Mouse (Mus musculus) midbrain, embryonic 12.5 days (tissue): Measurements from ENCODE around the gene Trmo. TPM values are rescaled to one million over a fixed set of nuclear protein-coding genes. Genes with fewer than 3 reads are reported as not detected.

Source experiments
- ATAC-seq: fragments of 200-750 bp; cut with Nextera tagmentation; 2 replicates; pipeline ENCODE4 v1.8.0; 2017; ENCODE audit warnings: low read depth, moderate TSS enrichment, moderate library complexity; ENCODE audit not compliant: low FRiP score
- H3K27ac ChIP-seq: fragments of 300-500 bp; sonication (generic); replicated peaks from 2 replicates; pipeline ENCODE4 v1.5.1; 2016; ENCODE audit warnings: mild to moderate bottlenecking
- H3K27me3 ChIP-seq: fragments of 300-500 bp; sonication (generic); 2 replicates; pipeline ENCODE4 v1.6.1; 2016; ENCODE audit warnings: mild to moderate bottlenecking
- H3K36me3 ChIP-seq: fragments of 300-500 bp; sonication (generic); 2 replicates; pipeline ENCODE4 v1.6.1; 2016
- H3K4me1 ChIP-seq: fragments of 300-500 bp; sonication (generic); 2 replicates; pipeline ENCODE4 v1.6.1; 2016
- H3K4me2 ChIP-seq: fragments of 300-500 bp; sonication (generic); replicated peaks from 2 replicates; pipeline ENCODE4 v1.6.1; 2016; ENCODE audit warnings: mild to moderate bottlenecking, moderate library complexity
- H3K4me3 ChIP-seq: fragments of 300-500 bp; sonication (generic); 2 replicates; pipeline ENCODE4 v1.5.1; 2016; ENCODE audit warnings: mild to moderate bottlenecking
- H3K9ac ChIP-seq: fragments of 300-500 bp; sonication (generic); replicated peaks from 2 replicates; pipeline ENCODE4 v1.6.1; 2016; ENCODE audit warnings: mild to moderate bottlenecking, moderate library complexity
- H3K9me3 ChIP-seq: fragments of 300-500 bp; sonication (generic); 2 replicates; pipeline ENCODE4 v1.6.1; 2016; ENCODE audit warnings: mild to moderate bottlenecking
- WGBS: fragments of 180-500 bp; shearing (Covaris S2); methylation state at CpG from one replicate; pipeline ENCODE4 v1.1.7; 2016; 5-methylcytosine and 5-hydroxymethylcytosine counted together
- polyA plus RNA-seq: library from polyadenylated mRNA; unstranded; fragments of >200 nt; fragmentation: Nextera tagmentation; extraction: Ambion mirVana; gene quantifications from 2 replicates; pipeline ENCODE4 v1.2.1, GENCODE M21; 2016

Trmo gene
- polyA plus RNA-seq, 1 experiment from 2014 or later = 10.0 TPM

- Histone ChIP-seq H3K9ac (no peak overlapping the region), H3K27ac (no peak overlapping the region), H3K4me2 (no peak overlapping the region), H3K9me3 (no peaks in the 10 kb centered on the region), H3K27me3 (no peaks in the 10 kb centered on the region), H3K4me3 (no peak overlapping the region), H3K36me3 (no peaks in the 10 kb centered on the region), H3K4me1 (no peaks in the 10 kb centered on the region)
- ATAC-seq = no peak
- 85% methylated on average over 6 of the region's 6 CpGs for WGBS
Measured at GRCm38 (mm10) chr4:46404042-46404795, 15.0 kb upstream of the Trmo start.

GRCm38 (mm10) chr4:46398839-46399238 is 9.6 kb upstream of the Trmo start:
- WGBS = 85% methylated on average over 4 of the region's 4 CpGs
- ATAC-seq = no peak
- no peaks in the 10 kb centered on the region for H3K9me3 ChIP-seq
- H3K4me1 ChIP-seq = no peaks in the 10 kb centered on the region
- no peak overlapping the region for H3K9ac ChIP-seq
- H3K36me3 ChIP-seq = no peaks in the 10 kb centered on the region
- no peaks in the 10 kb centered on the region for H3K27me3 ChIP-seq
- H3K4me2 ChIP-seq = no peak overlapping the region
- H3K27ac ChIP-seq = no peak overlapping the region
- H3K4me3 ChIP-seq = no peak overlapping the region

- no peak overlapping the region for H3K27ac ChIP-seq
- no peak overlapping the region for H3K4me2 ChIP-seq
- H3K4me1 ChIP-seq = no peaks in the 10 kb centered on the region
- H3K9ac ChIP-seq = no peak overlapping the region
- H3K36me3 ChIP-seq = no peaks in the 10 kb centered on the region
- H3K9me3 ChIP-seq = no peaks in the 10 kb centered on the region
- no peak overlapping the region for H3K4me3 ChIP-seq
- no peaks in the 10 kb centered on the region for H3K27me3 ChIP-seq
- no peak for ATAC-seq
- 48% methylated on average over 5 of the region's 5 CpGs for WGBS
Measured at GRCm38 (mm10) chr4:46395736-46396135, 6.5 kb upstream of the Trmo start.

- H3K4me2 ChIP-seq = no peak overlapping the region
- H3K4me3 ChIP-seq = no peak overlapping the region
- no peak for ATAC-seq
- WGBS = 79% methylated on average over 2 of the region's 2 CpGs
- H3K36me3 ChIP-seq = no peaks in the 10 kb centered on the region
- H3K27me3 ChIP-seq = no peaks in the 10 kb centered on the region
- H3K4me1 ChIP-seq = peaks cover 4% of the 10 kb centered on the region; the same call in 1 of the 2 replicates
- H3K9me3 ChIP-seq = no peaks in the 10 kb centered on the region
- no peak overlapping the region for H3K27ac ChIP-seq
- H3K9ac ChIP-seq = no peak overlapping the region
Measured at GRCm38 (mm10) chr4:46394388-46394787, 5.2 kb upstream of the Trmo start.

- ATAC-seq = no peak
- Histone ChIP-seq H3K9me3 (no peaks in the 10 kb centered on the region), H3K36me3 (peaks cover 6% of the 10 kb centered on the region; the same call in 1 of the 2 replicates), H3K4me3 (no peak overlapping the region), H3K9ac (no peak overlapping the region), H3K27me3 (no peaks in the 10 kb centered on the region), H3K4me2 (peak overlapping the region; percentile 57), H3K27ac (no peak overlapping the region; the same call in 1 of the 2 replicates), H3K4me1 (peaks cover 7% of the 10 kb centered on the region; the same call in 1 of the 2 replicates)
- 22% methylated on average over 9 of the region's 9 CpGs for WGBS
Measured at GRCm38 (mm10) chr4:46390390-46390970, 1.2 kb upstream of the Trmo start.

- ATAC-seq = no peak
- Histone ChIP-seq H3K4me1 (peaks cover 7% of the 10 kb centered on the region; the same call in 1 of the 2 replicates), H3K9ac (peak overlapping the region; percentile 79), H3K36me3 (peaks cover 13% of the 10 kb centered on the region), H3K27ac (peak overlapping the region; percentile 83), H3K9me3 (no peaks in the 10 kb centered on the region), H3K4me2 (peak overlapping the region; percentile 57), H3K27me3 (no peaks in the 10 kb centered on the region), H3K4me3 (peak overlapping the region; percentile 66)
- WGBS = 3% methylated on average over 24 of the region's 24 CpGs
Measured at GRCm38 (mm10) chr4:46389612-46390341, 540 bp upstream of the Trmo start.

- H3K9ac ChIP-seq = no peak overlapping the region
- 45% methylated on average over 5 of the region's 5 CpGs for WGBS
- ATAC-seq = no peak
Measured at GRCm38 (mm10) chr4:46388556-46388955, 681 bp downstream of the Trmo start.

GRCm38 (mm10) chr4:46374869-46375368 is 14.3 kb downstream of the Trmo start:
- H3K9ac ChIP-seq = no peak overlapping the region
- 20% methylated on average over 22 of the region's 22 CpGs for WGBS

More at GRCm38 (mm10) chr4:46388556-46388955, 681 bp downstream of the Trmo start:
- Histone ChIP-seq H3K27ac (no peak overlapping the region), H3K36me3 (peaks cover 22% of the 10 kb centered on the region), H3K4me2 (peak overlapping the region; percentile 57), H3K4me1 (peaks cover 7% of the 10 kb centered on the region; the same call in 1 of the 2 replicates), H3K27me3 (no peaks in the 10 kb centered on the region), H3K9me3 (no peaks in the 10 kb centered on the region), H3K4me3 (peak overlapping the region; percentile 66)

GRCm38 (mm10) chr4:46374455-46374854 is 14.8 kb downstream of the Trmo start:
- WGBS = 51% methylated on average over 6 of the region's 6 CpGs
- no peak overlapping the region for H3K27ac ChIP-seq
- no peak for ATAC-seq

More at GRCm38 (mm10) chr4:46374869-46375368, 14.3 kb downstream of the Trmo start:
- H3K36me3 ChIP-seq = peaks cover 34% of the 10 kb centered on the region
- peak overlapping the region; percentile 33 for H3K4me3 ChIP-seq
- H3K27me3 ChIP-seq = peaks cover 17% of the 10 kb centered on the region
- H3K9me3 ChIP-seq = no peaks in the 10 kb centered on the region
- H3K4me1 ChIP-seq = peaks cover 11% of the 10 kb centered on the region
- peak; percentile 63; the same call in 1 of the 2 replicates for ATAC-seq
- peak overlapping the region; percentile 58 for H3K4me2 ChIP-seq
- no peak overlapping the region for H3K27ac ChIP-seq

GRCm38 (mm10) chr4:46371030-46371429 is 18.2 kb downstream of the Trmo start:
- Histone ChIP-seq H3K4me2 (peak overlapping the region; percentile 24; the same call in 1 of the 2 replicates), H3K27ac (no peak overlapping the region), H3K9me3 (no peaks in the 10 kb centered on the region), H3K27me3 (peaks cover 42% of the 10 kb centered on the region), H3K36me3 (0 out of 2 replicates have a peak, but pooled peaks cover 4% of the 10 kb centered on the region), H3K9ac (0 out of 2 replicates have a peak overlapping the region, but pooled peaks have one; percentile 20), H3K4me3 (no peak overlapping the region), H3K4me1 (peaks cover 17% of the 10 kb centered on the region)
- WGBS = 3% methylated on average over 18 of the region's 19 CpGs
- 0 out of 2 replicates have a peak, but pooled peaks have one; percentile 44 for ATAC-seq

More at GRCm38 (mm10) chr4:46374455-46374854, 14.8 kb downstream of the Trmo start:
- Histone ChIP-seq H3K4me2 (peak overlapping the region; percentile 58), H3K27me3 (peaks cover 22% of the 10 kb centered on the region), H3K36me3 (peaks cover 30% of the 10 kb centered on the region), H3K4me3 (peak overlapping the region; percentile 33; the same call in 1 of the 2 replicates), H3K9ac (no peak overlapping the region), H3K4me1 (peaks cover 11% of the 10 kb centered on the region), H3K9me3 (no peaks in the 10 kb centered on the region)

- ATAC-seq = no peak
- WGBS = 56% methylated on average over 6 of the region's 6 CpGs
- Histone ChIP-seq H3K27me3 (peaks cover 48% of the 10 kb centered on the region), H3K9ac (no peak overlapping the region), H3K27ac (no peak overlapping the region), H3K9me3 (no peaks in the 10 kb centered on the region), H3K4me2 (no peak overlapping the region), H3K4me1 (peaks cover 17% of the 10 kb centered on the region), H3K4me3 (no peak overlapping the region), H3K36me3 (no peaks in the 10 kb centered on the region)
Measured at GRCm38 (mm10) chr4:46370406-46370805, 18.8 kb downstream of the Trmo start.
